Mouse (Mus musculus) C2C12 (cell line): ENCODE measurements around the gene Crygc. TPM values are rescaled to one million over a fixed set of nuclear protein-coding genes. Genes with fewer than 3 reads are reported as not detected.

Source experiments
- H3K27me3 ChIP-seq: one replicate; pipeline ENCODE4 v1.6.1; 2011; ENCODE audit not compliant: control insufficient read depth, insufficient read depth, insufficient read length
- H3K36me3 ChIP-seq: one replicate; pipeline ENCODE4 v1.6.1; 2011; ENCODE audit not compliant: control insufficient read depth, insufficient read depth
- H3K4me3 ChIP-seq: one replicate; pipeline ENCODE4 v1.5.1; 2011; ENCODE audit warnings: mild to moderate bottlenecking, control low read depth; ENCODE audit not compliant: poor library complexity, insufficient read depth, severe bottlenecking
- H3K79me2 ChIP-seq: one replicate; pipeline ENCODE4 v1.6.1; 2011; ENCODE audit not compliant: control insufficient read depth, insufficient read depth
- H3K79me3 ChIP-seq: one replicate; pipeline ENCODE4 v1.6.1; 2011; ENCODE audit warnings: low read depth, control low read depth
- H3ac ChIP-seq: one replicate; pipeline ENCODE3; 2011; ENCODE audit warnings: low read depth; ENCODE audit not compliant: control insufficient read depth, insufficient read length
- CEBPB ChIP-seq: IDR thresholded peaks from one replicate; pipeline ENCODE4 v1.6.1; 2011; ENCODE audit warnings: low read depth, mild to moderate bottlenecking, control low read depth, moderate library complexity
- CTCF ChIP-seq: IDR thresholded peaks from one replicate; pipeline ENCODE4 v1.5.1; 2011; ENCODE audit not compliant: control insufficient read depth, insufficient read depth, insufficient read length
- FOSL1 ChIP-seq: IDR thresholded peaks from one replicate; pipeline ENCODE4 v1.8.0; 2011; ENCODE audit warnings: mild to moderate bottlenecking, low read length; ENCODE audit not compliant: poor library complexity, insufficient read depth, severe bottlenecking
- MAX ChIP-seq: IDR thresholded peaks from one replicate; pipeline ENCODE4 v1.6.1; 2011; ENCODE audit warnings: mild to moderate bottlenecking, control low read depth
- MYOD1 ChIP-seq: IDR thresholded peaks from one replicate; pipeline ENCODE4 v1.6.1; 2011; ENCODE audit warnings: low read depth; ENCODE audit not compliant: control insufficient read depth, insufficient read length
- MYOG ChIP-seq: IDR thresholded peaks from one replicate; pipeline ENCODE4 v1.6.1; 2011; ENCODE audit not compliant: control insufficient read depth, insufficient read length; ENCODE audit errors: extremely low read depth
- USF1 ChIP-seq: IDR thresholded peaks from one replicate; pipeline ENCODE4 v1.6.1; 2011; ENCODE audit warnings: low read depth, mild to moderate bottlenecking, control low read depth, moderate library complexity
- long read RNA-seq, 2 experiments: library from polyadenylated mRNA; unstranded; transcript quantifications; one replicate each; pipeline ENCODE4 v2.0.0; 2019 to 2020
- polyA plus RNA-seq: library from polyadenylated mRNA; unstranded; fragments of >200 nt; fragmentation: generic; extraction: Trizol; gene quantifications from one replicate; pipeline ENCODE4 v1.2.1, GENCODE M21; 2012; ENCODE audit warnings: missing spikeins

Gene Crygc
- polyA plus RNA-seq: not detected
- long read RNA-seq, experiment 1: 0 reads
- long read RNA-seq, experiment 2: 0 reads

DNA sequence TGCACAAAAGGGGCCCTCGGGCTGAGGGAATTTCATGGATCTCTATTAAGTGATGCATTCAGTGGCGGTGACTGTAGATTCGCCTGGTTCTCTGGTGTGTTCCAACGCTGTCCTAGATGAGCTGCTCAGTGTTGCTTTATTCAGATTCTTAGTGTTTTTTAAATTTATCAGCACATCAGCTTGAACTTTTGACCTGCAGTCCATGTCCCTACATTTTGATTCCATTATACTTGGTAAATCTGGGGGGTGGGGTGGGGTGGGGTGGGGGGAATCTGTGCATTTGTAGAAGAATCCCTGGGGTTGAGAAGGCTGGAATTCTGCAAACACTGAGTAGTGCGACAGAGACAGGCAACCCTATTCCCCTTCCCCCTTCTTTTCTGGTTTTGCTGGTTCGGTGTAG lies at the start of gene Crygc:
Crygc (minus strand) TSS at position 101 of the 400 bp plus-strand sequence.
- no peak within 1 kb of the TSS for H3K4me3 ChIP-seq
- no peaks in the 10 kb centered on the region for H3K79me3 ChIP-seq
- H3K79me2 ChIP-seq: no peaks in the 10 kb centered on the region
- no peaks in the 10 kb centered on the region for H3K27me3 ChIP-seq
- no peak within 1 kb of the TSS for H3ac ChIP-seq
- TF ChIP-seq CTCF: no peak
- no peak for TF ChIP-seq MYOD1
- TF ChIP-seq MYOG: no peak
- no peak for TF ChIP-seq CEBPB
- TF ChIP-seq MAX: no peak
- TF ChIP-seq FOSL1: no peak
- no peak for TF ChIP-seq USF1
- no peaks in the 10 kb centered on the region for H3K36me3 ChIP-seq

DNA sequence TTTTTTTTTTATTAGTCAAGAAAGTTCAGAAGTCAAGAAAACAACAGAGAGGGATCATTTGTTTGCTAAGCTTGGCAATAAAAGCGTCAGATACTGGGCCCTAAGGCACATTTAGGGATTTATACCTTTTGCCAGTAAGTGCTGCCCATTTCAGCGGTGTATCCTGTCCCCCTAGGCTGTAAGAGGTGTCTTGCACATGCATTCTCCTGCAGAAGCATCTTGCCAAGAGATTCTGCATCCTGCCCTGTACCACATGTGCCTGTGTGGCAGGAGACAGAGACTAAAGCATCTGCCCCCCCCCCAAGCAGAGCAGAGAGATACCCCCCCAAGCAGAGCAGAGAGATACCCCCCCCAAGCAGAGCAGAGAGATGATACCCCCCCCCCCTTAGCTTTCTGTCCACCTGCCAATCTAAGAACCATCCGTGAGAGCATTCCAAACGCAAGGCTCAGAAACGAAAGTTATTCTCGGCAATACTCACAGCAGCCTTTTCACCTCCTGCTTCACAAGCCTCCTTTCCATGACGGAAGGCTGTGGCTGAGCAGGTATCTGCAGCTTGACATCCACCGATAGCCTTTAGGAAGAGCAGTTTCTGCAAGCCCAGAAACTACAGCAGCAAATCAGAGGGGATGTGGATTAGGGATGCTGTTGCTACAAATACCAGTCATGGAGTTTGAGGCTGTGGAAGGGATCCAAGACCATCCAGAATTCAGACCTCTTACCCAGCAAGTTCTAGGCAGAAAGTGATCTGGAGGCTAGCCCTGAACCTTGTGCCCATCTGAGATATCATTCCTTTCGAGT lies 49.3 kb upstream of the Crygc start, which contains the start of gene D630023F18Rik:
D630023F18Rik (minus strand) TSS at position 641 of the 799 bp plus-strand sequence.
- Histone ChIP-seq H3K36me3 (no peaks in the 10 kb centered on the region), H3K4me3 (no peak within 1 kb of the TSS), H3ac (no peak within 1 kb of the TSS), H3K79me3 (no peaks in the 10 kb centered on the region), H3K79me2 (no peaks in the 10 kb centered on the region), H3K27me3 (no peaks in the 10 kb centered on the region)
- no peak for TF ChIP-seq CEBPB
- no peak for TF ChIP-seq FOSL1
- TF ChIP-seq MAX: no peak
- no peak for TF ChIP-seq CTCF
- TF ChIP-seq MYOG: no peak
- no peak for TF ChIP-seq MYOD1
- TF ChIP-seq USF1: no peak

DNA sequence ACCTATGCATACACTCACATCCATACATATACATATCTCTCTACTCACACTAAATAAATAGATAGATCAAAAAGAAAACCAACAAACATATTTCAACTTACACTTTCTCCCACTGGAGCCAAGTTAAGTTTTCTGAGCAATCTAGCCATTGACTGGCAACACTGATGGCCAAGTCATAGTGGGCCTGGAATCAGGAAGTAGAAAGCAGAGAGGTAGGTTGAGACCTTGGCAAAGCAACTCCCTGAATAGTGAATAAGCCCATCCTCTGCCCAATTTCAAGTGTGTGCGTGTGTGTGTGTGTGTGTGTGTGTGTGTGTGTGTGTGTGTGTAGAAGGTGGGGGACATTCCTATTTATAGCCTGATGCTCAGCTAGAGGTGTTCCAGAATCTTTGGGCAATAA lies 45.9 kb upstream of the Crygc start, which contains the start of gene Gm28845:
Gm28845 (minus strand) TSS at position 121 of the 400 bp plus-strand sequence.
- Histone ChIP-seq H3K79me2 (no peaks in the 10 kb centered on the region), H3K79me3 (no peaks in the 10 kb centered on the region), H3K27me3 (no peaks in the 10 kb centered on the region), H3K4me3 (no peak within 1 kb of the TSS), H3K36me3 (no peaks in the 10 kb centered on the region), H3ac (no peak within 1 kb of the TSS)
- TF ChIP-seq CTCF (no peak), MAX (no peak), MYOD1 (no peak), MYOG (no peak), CEBPB (no peak), USF1 (no peak)

DNA sequence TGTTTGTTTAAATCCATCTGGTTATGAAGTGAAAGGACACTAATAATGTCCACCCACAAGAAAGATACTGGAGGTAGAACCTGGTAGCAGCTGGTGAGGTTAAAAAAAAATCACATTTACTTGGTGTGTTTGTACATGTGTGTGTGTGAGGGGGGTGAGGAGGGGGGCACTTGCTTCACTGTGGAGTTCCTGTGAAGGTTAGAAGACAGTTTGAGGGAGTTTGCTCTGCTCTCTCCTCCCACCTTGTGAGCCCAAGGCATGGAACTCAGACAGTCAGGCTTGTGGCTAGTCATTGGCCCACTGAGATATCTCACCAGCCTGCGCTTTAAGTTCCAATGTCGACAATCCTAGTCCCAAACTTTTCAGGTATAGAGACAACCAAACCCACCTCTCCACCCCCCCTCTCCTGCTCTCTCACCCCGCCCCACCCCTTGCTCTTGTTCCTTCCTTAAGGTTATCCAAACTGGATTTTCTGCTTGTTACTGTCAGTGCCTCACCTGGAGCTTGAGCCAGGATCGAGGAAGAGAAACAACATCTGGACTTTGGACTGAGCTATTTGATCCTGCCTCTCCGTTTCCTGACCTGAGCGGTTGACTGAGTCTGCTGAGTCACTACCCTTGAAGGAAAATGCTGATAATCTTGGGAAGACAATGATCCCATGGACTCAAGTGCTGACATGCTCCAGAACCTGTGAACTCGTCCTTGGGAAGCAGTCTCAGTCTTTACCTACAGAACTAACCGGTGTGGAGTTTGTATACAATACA lies 44.8 kb upstream of the Crygc start:
- no peak for TF ChIP-seq CTCF
- no peak for TF ChIP-seq USF1
- TF ChIP-seq FOSL1: no peak
- no peak for TF ChIP-seq MYOG
- TF ChIP-seq CEBPB: no peak
- no peak for TF ChIP-seq MAX
- TF ChIP-seq MYOD1: no peak
- H3K36me3 ChIP-seq: no peaks in the 10 kb centered on the region

DNA sequence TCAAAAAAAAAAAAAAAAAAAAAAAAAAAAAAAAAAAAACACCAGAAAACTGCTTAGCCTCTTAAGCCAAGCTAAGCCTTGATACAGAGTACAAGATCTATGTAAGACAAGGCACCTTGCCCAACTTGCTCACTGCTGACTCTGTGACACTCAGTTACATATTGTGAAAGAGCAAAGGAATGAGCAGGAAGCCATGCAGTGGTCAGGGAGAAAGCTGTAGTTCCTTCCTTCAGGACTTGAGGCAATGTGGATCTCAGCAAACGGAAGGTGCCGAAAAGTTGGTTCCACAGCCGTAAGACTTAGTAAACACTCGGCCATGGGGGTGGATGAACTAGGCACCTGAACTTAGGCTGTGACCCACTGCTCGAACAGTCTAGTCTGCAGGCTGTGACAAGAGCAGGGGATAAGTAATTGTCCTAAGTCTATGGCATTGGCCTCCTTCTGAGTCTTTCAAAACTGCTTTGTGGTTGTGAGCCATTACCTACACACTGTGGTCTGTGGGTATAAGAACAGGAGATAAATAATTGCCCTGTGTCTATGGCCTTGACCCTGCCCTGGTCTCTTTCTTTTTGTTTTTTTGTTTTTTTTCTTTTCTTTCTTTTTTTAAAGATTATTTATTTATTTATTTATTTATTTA lies 40.2 kb upstream of the Crygc start:
- Histone ChIP-seq H3K4me3 (no peak overlapping the region), H3K79me2 (no peaks in the 10 kb centered on the region), H3K79me3 (no peaks in the 10 kb centered on the region), H3K27me3 (no peaks in the 10 kb centered on the region), H3K36me3 (no peaks in the 10 kb centered on the region), H3ac (no peak overlapping the region)
- TF ChIP-seq USF1 (no peak), MYOG (no peak), FOSL1 (no peak), CTCF (no peak), MAX (no peak), MYOD1 (no peak), CEBPB (no peak)

More for the DNA sequence above, 44.8 kb upstream of the Crygc start:
- no peak overlapping the region for H3K4me3 ChIP-seq
- no peaks in the 10 kb centered on the region for H3K79me3 ChIP-seq
- H3K27me3 ChIP-seq: no peaks in the 10 kb centered on the region
- H3ac ChIP-seq: no peak overlapping the region
- no peaks in the 10 kb centered on the region for H3K79me2 ChIP-seq
